Mouse (Mus musculus): ENCODE results near the gene Nell1. TPM values are rescaled to one million over a fixed set of nuclear protein-coding genes. Genes with fewer than 3 reads are reported as not detected.

Gene Nell1
- polyA plus RNA-seq, 1 experiment: 0.52 TPM

- H3K9me3 ChIP-seq (replicated peaks; ENCODE audit: control insufficient read depth, insufficient read depth, low read length, poor library complexity, severe bottlenecking): no peaks in the 10 kb centered on the region
- H3K4me1 ChIP-seq (ENCODE audit: control insufficient read depth, insufficient read depth, low read length): no peaks in the 10 kb centered on the region
- H3K4me3 ChIP-seq (ENCODE audit: low read depth, low read length): no peak overlapping the region
- no peaks in the 10 kb centered on the region for H3K36me3 ChIP-seq (ENCODE audit: control insufficient read depth, insufficient read depth, low read length, poor library complexity, severe bottlenecking)
- no peak overlapping the region for H3K27ac ChIP-seq (ENCODE audit: insufficient read depth, low read length)
- H3K27me3 ChIP-seq (ENCODE audit: control insufficient read depth, insufficient read depth, low read length, poor library complexity, severe bottlenecking): no peaks in the 10 kb centered on the region
- no peak for TF ChIP-seq POLR2A (IDR thresholded peaks at IDR 0.05; ENCODE audit: insufficient read depth, low read length)
- TF ChIP-seq EP300 (IDR thresholded peaks at IDR 0.05; ENCODE audit: insufficient read depth, low read depth, low read length): no peak
- TF ChIP-seq CTCF (IDR thresholded peaks at IDR 0.05; ENCODE audit: low read depth, low read length): no peak
- H3K9ac ChIP-seq (ENCODE audit: low read depth, poor library complexity, severe bottlenecking): no peak overlapping the region
These were observed 30.6 kb downstream of the Nell1 start for GRCm38 (mm10) chr7:50005268-50005667.

DNA sequence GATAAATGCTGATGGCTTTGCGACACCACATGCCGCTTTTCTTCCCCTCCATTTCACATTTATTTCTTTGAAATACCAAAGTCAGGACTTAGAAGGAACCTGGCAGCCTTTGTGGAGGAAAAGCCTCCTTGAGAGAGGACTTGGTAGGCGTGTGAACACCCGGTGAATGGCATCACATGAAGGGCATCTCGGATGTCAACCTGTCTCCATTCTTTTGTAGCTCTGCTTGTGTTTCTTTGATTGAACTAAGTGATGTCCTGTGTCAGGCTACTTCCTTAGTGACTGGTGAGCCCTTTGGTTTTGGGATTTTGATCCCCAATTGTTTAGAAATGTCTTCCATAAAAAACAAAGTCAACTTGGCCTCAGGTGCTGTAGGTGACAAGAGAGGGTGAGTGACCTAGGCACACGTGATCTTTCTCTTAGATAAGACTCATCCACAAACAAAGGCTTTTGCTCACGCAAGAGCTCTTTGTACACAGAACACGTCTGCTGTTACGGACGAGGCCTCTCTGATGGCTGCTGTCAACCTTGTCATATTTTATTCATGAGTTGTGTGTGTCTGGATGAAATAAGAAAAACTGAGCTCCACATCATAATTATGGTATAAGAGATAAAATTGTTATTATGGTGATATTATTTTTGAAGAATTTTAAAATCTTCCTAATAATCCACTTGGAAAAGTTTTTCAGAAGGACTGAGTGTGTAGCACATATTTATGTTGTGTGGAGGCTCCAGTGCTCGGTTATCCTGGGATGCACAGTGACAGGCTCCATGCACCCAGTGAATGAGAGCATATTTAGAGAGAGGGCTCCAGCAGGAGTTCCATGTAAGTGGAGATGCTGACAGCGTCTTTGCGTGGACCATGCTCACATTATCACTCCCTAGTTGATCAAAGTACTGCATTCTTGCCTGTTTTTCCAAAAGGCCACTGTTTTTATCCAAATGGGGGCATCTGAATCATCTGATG, 60.8 kb downstream of the Nell1 start:
- Histone ChIP-seq H3K9ac (ENCODE audit: low read depth, poor library complexity, severe bottlenecking) (no peak overlapping the region), H3K27ac (ENCODE audit: insufficient read depth, low read length) (no peak overlapping the region), H3K9me3 (replicated peaks; ENCODE audit: control insufficient read depth, insufficient read depth, low read length, poor library complexity, severe bottlenecking) (peaks cover 9% of the 10 kb centered on the region; the same call in 1 of the 2 replicates), H3K36me3 (ENCODE audit: control insufficient read depth, insufficient read depth, low read length, poor library complexity, severe bottlenecking) (no peaks in the 10 kb centered on the region), H3K27me3 (ENCODE audit: control insufficient read depth, insufficient read depth, low read length, poor library complexity, severe bottlenecking) (no peaks in the 10 kb centered on the region), H3K4me3 (ENCODE audit: low read depth, low read length) (no peak overlapping the region), H3K4me1 (ENCODE audit: control insufficient read depth, insufficient read depth, low read length) (no peaks in the 10 kb centered on the region)
- no peak for TF ChIP-seq EP300 (IDR thresholded peaks at IDR 0.05; ENCODE audit: insufficient read depth, low read depth, low read length)
- no peak for TF ChIP-seq CTCF (IDR thresholded peaks at IDR 0.05; ENCODE audit: low read depth, low read length)
- no peak for TF ChIP-seq POLR2A (IDR thresholded peaks at IDR 0.05; ENCODE audit: insufficient read depth, low read length)

DNA sequence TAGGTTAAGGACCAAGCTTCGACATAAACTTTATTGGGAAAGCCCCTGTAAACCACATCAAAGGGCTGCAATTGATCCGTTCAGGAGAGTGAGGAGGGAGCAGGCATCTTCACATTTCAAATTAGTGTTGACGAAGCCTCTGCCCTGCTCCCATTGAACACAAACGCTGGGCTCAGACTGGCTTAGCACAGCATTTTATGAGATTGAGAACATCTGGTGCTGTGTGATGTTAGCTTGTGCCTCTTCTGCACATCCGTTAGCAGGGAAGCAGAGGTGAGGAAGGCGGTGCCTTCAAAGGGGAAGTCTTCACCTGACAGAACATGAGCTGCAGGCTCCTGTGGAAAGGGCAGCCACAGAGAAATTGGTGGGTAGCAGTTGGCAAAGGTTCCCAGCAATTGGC, 66.4 kb downstream of the Nell1 start:
- Histone ChIP-seq H3K4me3 (ENCODE audit: low read depth, low read length) (no peak overlapping the region), H3K4me1 (ENCODE audit: control insufficient read depth, insufficient read depth, low read length) (no peaks in the 10 kb centered on the region), H3K27ac (ENCODE audit: insufficient read depth, low read length) (no peak overlapping the region), H3K9ac (ENCODE audit: low read depth, poor library complexity, severe bottlenecking) (no peak overlapping the region), H3K9me3 (replicated peaks; ENCODE audit: control insufficient read depth, insufficient read depth, low read length, poor library complexity, severe bottlenecking) (no peaks in the 10 kb centered on the region), H3K36me3 (ENCODE audit: control insufficient read depth, insufficient read depth, low read length, poor library complexity, severe bottlenecking) (no peaks in the 10 kb centered on the region), H3K27me3 (ENCODE audit: control insufficient read depth, insufficient read depth, low read length, poor library complexity, severe bottlenecking) (no peaks in the 10 kb centered on the region)
- TF ChIP-seq EP300 (IDR thresholded peaks at IDR 0.05; ENCODE audit: insufficient read depth, low read depth, low read length) (no peak), CTCF (IDR thresholded peaks at IDR 0.05; ENCODE audit: low read depth, low read length) (no peak), POLR2A (IDR thresholded peaks at IDR 0.05; ENCODE audit: insufficient read depth, low read length) (no peak)

DNA sequence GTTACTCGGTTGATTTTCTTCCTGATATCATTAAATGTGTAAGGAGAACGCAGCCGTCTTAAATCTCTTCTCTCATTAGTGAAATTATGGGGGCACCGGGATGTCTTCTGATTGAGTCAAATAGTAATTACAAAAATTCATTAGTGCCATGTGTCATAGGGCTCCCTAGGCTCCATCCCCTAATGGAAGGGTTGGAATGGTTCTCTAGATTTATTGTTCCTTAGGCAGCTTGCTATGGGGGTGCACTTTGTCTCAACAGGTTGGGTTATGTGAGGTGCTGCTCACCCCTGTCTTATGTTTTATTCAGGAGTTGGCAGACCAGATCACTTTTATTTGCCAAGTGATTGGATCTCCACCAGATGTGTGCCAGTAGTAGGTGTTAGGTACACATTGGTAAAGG, 75.5 kb downstream of the Nell1 start:
- Histone ChIP-seq H3K9me3 (replicated peaks; ENCODE audit: control insufficient read depth, insufficient read depth, low read length, poor library complexity, severe bottlenecking) (no peaks in the 10 kb centered on the region), H3K9ac (ENCODE audit: low read depth, poor library complexity, severe bottlenecking) (no peak overlapping the region), H3K4me3 (ENCODE audit: low read depth, low read length) (no peak overlapping the region), H3K27ac (ENCODE audit: insufficient read depth, low read length) (no peak overlapping the region), H3K27me3 (ENCODE audit: control insufficient read depth, insufficient read depth, low read length, poor library complexity, severe bottlenecking) (no peaks in the 10 kb centered on the region; the same call in none of the 2 replicates), H3K36me3 (ENCODE audit: control insufficient read depth, insufficient read depth, low read length, poor library complexity, severe bottlenecking) (no peaks in the 10 kb centered on the region), H3K4me1 (ENCODE audit: control insufficient read depth, insufficient read depth, low read length) (no peaks in the 10 kb centered on the region)
- TF ChIP-seq EP300 (IDR thresholded peaks at IDR 0.05; ENCODE audit: insufficient read depth, low read depth, low read length) (no peak), CTCF (IDR thresholded peaks at IDR 0.05; ENCODE audit: low read depth, low read length) (no peak), POLR2A (IDR thresholded peaks at IDR 0.05; ENCODE audit: insufficient read depth, low read length) (no peak)

DNA sequence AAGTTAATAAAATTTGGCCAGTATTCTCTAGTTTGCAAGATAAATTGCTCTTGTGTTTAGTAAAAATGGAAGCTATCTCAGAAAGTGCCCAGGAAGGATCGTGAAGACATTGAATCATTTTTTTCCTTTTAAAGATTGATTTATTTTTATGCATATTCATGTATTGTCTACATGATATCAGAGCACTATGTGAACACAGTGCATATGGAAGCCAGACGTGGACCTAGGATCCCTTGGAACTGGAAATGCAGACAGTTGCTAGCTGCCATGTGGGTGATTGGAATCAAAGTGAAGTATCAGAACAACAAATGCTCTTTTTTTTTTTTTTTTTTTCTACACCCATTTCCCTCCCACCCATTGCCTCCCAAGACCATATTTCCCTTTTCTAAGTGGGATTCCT, 79.0 kb downstream of the Nell1 start:
- H3K27me3 ChIP-seq (ENCODE audit: control insufficient read depth, insufficient read depth, low read length, poor library complexity, severe bottlenecking): no peaks in the 10 kb centered on the region; the same call in 1 of the 2 replicates
- no peak overlapping the region for H3K9ac ChIP-seq (ENCODE audit: low read depth, poor library complexity, severe bottlenecking)
- H3K4me3 ChIP-seq (ENCODE audit: low read depth, low read length): no peak overlapping the region
- no peaks in the 10 kb centered on the region for H3K36me3 ChIP-seq (ENCODE audit: control insufficient read depth, insufficient read depth, low read length, poor library complexity, severe bottlenecking)
- H3K9me3 ChIP-seq (replicated peaks; ENCODE audit: control insufficient read depth, insufficient read depth, low read length, poor library complexity, severe bottlenecking): no peaks in the 10 kb centered on the region
- H3K27ac ChIP-seq (ENCODE audit: insufficient read depth, low read length): no peak overlapping the region
- TF ChIP-seq CTCF (IDR thresholded peaks at IDR 0.05; ENCODE audit: low read depth, low read length): no peak
- no peak for TF ChIP-seq POLR2A (IDR thresholded peaks at IDR 0.05; ENCODE audit: insufficient read depth, low read length)
- no peak for TF ChIP-seq EP300 (IDR thresholded peaks at IDR 0.05; ENCODE audit: insufficient read depth, low read depth, low read length)
- no peaks in the 10 kb centered on the region for H3K4me1 ChIP-seq (ENCODE audit: control insufficient read depth, insufficient read depth, low read length)

- no peak overlapping the region for H3K27ac ChIP-seq (ENCODE audit: insufficient read depth, low read length)
- H3K36me3 ChIP-seq (ENCODE audit: control insufficient read depth, insufficient read depth, low read length, poor library complexity, severe bottlenecking): no peaks in the 10 kb centered on the region
- H3K4me1 ChIP-seq (ENCODE audit: control insufficient read depth, insufficient read depth, low read length): no peaks in the 10 kb centered on the region
- H3K27me3 ChIP-seq (ENCODE audit: control insufficient read depth, insufficient read depth, low read length, poor library complexity, severe bottlenecking): no peaks in the 10 kb centered on the region
- TF ChIP-seq CTCF (IDR thresholded peaks at IDR 0.05; ENCODE audit: low read depth, low read length) (no peak), EP300 (IDR thresholded peaks at IDR 0.05; ENCODE audit: insufficient read depth, low read depth, low read length) (no peak), POLR2A (IDR thresholded peaks at IDR 0.05; ENCODE audit: insufficient read depth, low read length) (no peak)
- H3K9ac ChIP-seq (ENCODE audit: low read depth, poor library complexity, severe bottlenecking): no peak overlapping the region
- H3K4me3 ChIP-seq (ENCODE audit: low read depth, low read length): no peak overlapping the region
- no peaks in the 10 kb centered on the region for H3K9me3 ChIP-seq (replicated peaks; ENCODE audit: control insufficient read depth, insufficient read depth, low read length, poor library complexity, severe bottlenecking)
These were observed 119.8 kb downstream of the Nell1 start for GRCm38 (mm10) chr7:50094461-50094860.
